ENCODE assay signal across 19 mouse cellular contexts in genomic region chr5:107496047-107496446, GRCm38 (mm10). TPM values are rescaled to one million over a fixed set of nuclear protein-coding genes. Genes with fewer than 3 reads are reported as not detected.
DNase-seq lines count a peak whose midpoint lies in the region; ATAC-seq and TF ChIP-seq lines count a peak whose summit lies in the region.
"Had no signal": no experiment of that assay in that cellular context is flagged by ENCODE, and none has a peak within 500 bp of the region (broad histone marks: within the 10 kb centered on the region; RNA-seq: fewer than 3 reads in every experiment).

No protein-coding gene starts in this region.

- H3K36me3 ChIP-seq in hindbrain, postnatal 0 days (ENCODE audit: insufficient read depth, low read length), result no peaks in the 10 kb centered on the region
- H3K36me3 ChIP-seq in hindbrain, embryonic 13.5 days, result peaks cover 5% of the 10 kb centered on the region; the same call in 1 of the 2 replicates
- H3K36me3 ChIP-seq: hindbrain, embryonic 12.5 days had no signal

- H3K4me1 ChIP-seq in hindbrain, postnatal 0 days (ENCODE audit: insufficient read depth, low read length), result no peaks in the 10 kb centered on the region; the same call in 1 of the 2 replicates
- H3K4me1 ChIP-seq in hindbrain, embryonic 13.5 days (replicated peaks), result peaks cover 16% of the 10 kb centered on the region
- H3K4me1 ChIP-seq: limb, embryonic 15.5 days had no signal

- H3K9me3 ChIP-seq in hindbrain, postnatal 0 days (ENCODE audit: low read length), result no peaks in the 10 kb centered on the region
- H3K9me3 ChIP-seq in hindbrain, embryonic 13.5 days, result no peaks in the 10 kb centered on the region
- H3K9me3 ChIP-seq: hindbrain, embryonic 12.5 days; limb, embryonic 15.5 days had no signal

- DNase-seq in hindbrain, postnatal 0 days (ENCODE audit: low spot score), result peak; percentile 28
- DNase-seq in MN1 (ENCODE audit: low spot score), result peak; percentile 22
- peak; percentile 24 for DNase-seq in brain, embryonic 14.5 days (ENCODE audit: low read depth)
- DNase-seq in cerebellum, postnatal 10 days, result peak; percentile 79 to 85
- DNase-seq in heart, adult 8-10 months (ENCODE audit: low spot score), result no peak
- no peak for DNase-seq in testis, postnatal 14 days (ENCODE audit: low spot score)
- DNase-seq in ovary, adult 18-20 months (ENCODE audit: low spot score), result no peak
- DNase-seq: adrenal gland, postnatal 25 days; heart, adult 18-20 months; kidney, adult 2 months; kidney, postnatal 25 days; lung, postnatal 14 days; right cerebral cortex, postnatal 4 days; thymus, postnatal 4 days had no signal

- H3K4me2 ChIP-seq in hindbrain, postnatal 0 days (ENCODE audit: low read depth, low read length), result no peak overlapping the region
- H3K4me2 ChIP-seq in hindbrain, embryonic 13.5 days, result no peak overlapping the region
- H3K4me2 ChIP-seq: hindbrain, embryonic 12.5 days; limb, embryonic 15.5 days had no signal

- H3K9ac ChIP-seq in hindbrain, postnatal 0 days (replicated peaks; ENCODE audit: low read length), result no peak overlapping the region
- no peak overlapping the region for H3K9ac ChIP-seq in hindbrain, embryonic 13.5 days
- H3K9ac ChIP-seq: hindbrain, embryonic 12.5 days; limb, embryonic 15.5 days had no signal

- WGBS in hindbrain, postnatal 0 days, result 79% methylated on average over 2 of the region's 2 CpGs
- WGBS in hindbrain, embryonic 13.5 days, result 90% methylated on average over 2 of the region's 2 CpGs

- H3K27ac ChIP-seq in hindbrain, postnatal 0 days, result peak overlapping the region; percentile 4; the same call in 1 of the 2 replicates
- no peak overlapping the region for H3K27ac ChIP-seq in hindbrain, embryonic 13.5 days
- H3K27ac ChIP-seq: hindbrain, embryonic 12.5 days; limb, embryonic 15.5 days had no signal

- TF ChIP-seq POLR2A in brain, embryonic 14.5 days (IDR thresholded peaks at IDR 0.05; ENCODE audit: borderline replicate concordance, extremely low read depth, insufficient read depth, insufficient read length, poor library complexity, severe bottlenecking), result no peak

- ATAC-seq in hindbrain, postnatal 0 days, result peak; percentile 66
- no peak for ATAC-seq in hindbrain, embryonic 13.5 days (ENCODE audit: low FRiP score)

- no peaks in the 10 kb centered on the region for H3K27me3 ChIP-seq in hindbrain, postnatal 0 days (ENCODE audit: insufficient read depth, low read length)
- no peaks in the 10 kb centered on the region for H3K27me3 ChIP-seq in hindbrain, embryonic 13.5 days
- H3K27me3 ChIP-seq: hindbrain, embryonic 12.5 days; limb, embryonic 15.5 days had no signal

- TF ChIP-seq CTCF in hindbrain, postnatal 0 days (IDR thresholded peaks at IDR 0.05; ENCODE audit: low read depth), result no peak
- no peak for TF ChIP-seq CTCF in brain, embryonic 14.5 days (IDR thresholded peaks at IDR 0.05; ENCODE audit: borderline replicate concordance, extremely low read depth, insufficient read depth, insufficient read length)

- H3K4me3 ChIP-seq in hindbrain, postnatal 0 days (ENCODE audit: low read length), result no peak overlapping the region
- no peak overlapping the region for H3K4me3 ChIP-seq in hindbrain, embryonic 13.5 days
- H3K4me3 ChIP-seq: hindbrain, embryonic 12.5 days; limb, embryonic 15.5 days had no signal

RNA-seq across cellular contexts. Expression of gene Gm42669, which starts 11.4 kb away (rescaled TPM):
- total RNA-seq in hindbrain, postnatal 0 days (2014; rRNA removed), result 0.16 and 0.32 TPM in 2 replicates
- polyA plus RNA-seq in hindbrain, postnatal 0 days (2015; fragmentation: Nextera tagmentation; extraction: Ambion mirVana), result 0.43 and 0.64 TPM in 2 replicates
- 0.25 and 0.70 TPM in 2 replicates for polyA plus RNA-seq in hindbrain, embryonic 13.5 days (2015; fragmentation: Nextera tagmentation; extraction: Ambion mirVana)
- 0.16 and 0.33 TPM in 2 replicates for polyA plus RNA-seq in brain, embryonic 14.5 days (2012; rRNA removed)
- total RNA-seq in heart, adult 8-10 months (2022), result under 1 TPM in 1 of 4 experiments, not detected in 3; 0.09 TPM
- total RNA-seq: adrenal gland, postnatal 25 days; gastrocnemius, adult 8-10 months; heart, adult 18-20 months had no signal
- polyA plus RNA-seq: kidney, adult 2 months; liver, embryonic 16.5 days had no signal

RNA-seq across cellular contexts. Expression of gene 1700028K03Rik, which starts 38.5 kb away (rescaled TPM):
- 0.10 and 0.18 TPM in 2 replicates for total RNA-seq in hindbrain, postnatal 0 days (2014; rRNA removed)
- polyA plus RNA-seq in hindbrain, postnatal 0 days (2015; fragmentation: Nextera tagmentation; extraction: Ambion mirVana), result 0.25 and 0.34 TPM in 2 replicates
- polyA plus RNA-seq in hindbrain, embryonic 13.5 days (2015; fragmentation: Nextera tagmentation; extraction: Ambion mirVana), result 0.22 and 0.57 TPM in 2 replicates
- polyA plus RNA-seq in brain, embryonic 14.5 days (2012; rRNA removed), result 0.10 TPM in 2 replicates
- not detected for total RNA-seq in heart, adult 8-10 months (2022)
- total RNA-seq: gastrocnemius, adult 8-10 months; heart, adult 18-20 months had no signal
- polyA plus RNA-seq: kidney, adult 2 months had no signal

RNA-seq across cellular contexts. Expression of gene Btbd8, which starts 58.2 kb away (rescaled TPM):
- total RNA-seq in hindbrain, postnatal 0 days (2014; rRNA removed), result 26.5 and 28.8 TPM in 2 replicates
- 22.4 and 23.0 TPM in 2 replicates for polyA plus RNA-seq in hindbrain, postnatal 0 days (2015; fragmentation: Nextera tagmentation; extraction: Ambion mirVana)
- 15.1 and 16.3 TPM in 2 replicates for polyA plus RNA-seq in hindbrain, embryonic 13.5 days (2015; fragmentation: Nextera tagmentation; extraction: Ambion mirVana)
- polyA plus RNA-seq in brain, embryonic 14.5 days (2012; rRNA removed), result 13.0 and 15.2 TPM in 2 replicates
- 1 to 10 TPM; 4.9 to 6.3 (median 5.5) TPM for total RNA-seq in heart, adult 8-10 months (2022)

Comparison
In these comparisons a context has a peak if more than half of its experiments do, and no peak if none do; other contexts are left out.
1. DNase-seq: peak in hindbrain, postnatal 0 days (single experiment), MN1 (single experiment), brain, embryonic 14.5 days (single experiment) and cerebellum, postnatal 10 days (2 of 2); none in heart, adult 8-10 months (single experiment), testis, postnatal 14 days (single experiment) and ovary, adult 18-20 months (single experiment).